Mouse (Mus musculus): ENCODE results near the gene Nupl1.

DNA sequence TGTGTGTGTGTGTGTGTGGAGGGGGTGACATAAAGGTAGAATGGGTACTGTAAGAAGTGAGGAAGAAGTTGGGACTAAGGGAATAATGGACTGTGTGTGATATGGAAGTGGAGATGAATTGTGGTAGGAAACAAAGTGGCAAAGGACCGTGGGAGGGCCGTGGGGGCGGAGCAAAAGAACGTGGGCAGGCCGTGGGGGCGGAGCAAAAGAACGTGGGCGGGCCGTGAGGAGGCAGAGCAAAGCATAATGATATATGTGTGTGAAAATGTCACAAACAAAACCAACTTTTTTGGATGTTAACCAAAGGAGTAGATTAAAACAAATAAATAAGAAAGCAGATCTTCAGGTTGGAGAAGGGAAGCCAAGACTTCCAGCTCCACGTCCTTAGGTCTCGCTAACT lies 98.9 kb downstream of the Nupl1 start:
- TF ChIP-seq CTCF (IDR thresholded peaks at IDR 0.05; ENCODE audit: control insufficient read depth, insufficient read depth, low read length) (no peak), POLR2A (IDR thresholded peaks at IDR 0.05; ENCODE audit: borderline replicate concordance, control insufficient read depth, low read depth, low read length) (no peak)
